Mouse (Mus musculus) bone marrow macrophage, adult 2 months (primary cell): ENCODE measurements around the gene Itfg2.

Experiments used
- CTCF ChIP-seq: IDR thresholded peaks from 2 replicates; pipeline ENCODE4 v1.5.1; 2012; ENCODE audit warnings: low read depth, mild to moderate bottlenecking, low read length, moderate library complexity
- POLR2A ChIP-seq: IDR thresholded peaks from 2 replicates; pipeline ENCODE4 v1.6.1; 2012; ENCODE audit warnings: mild to moderate bottlenecking, low read depth, low read length, borderline replicate concordance

- no peak for TF ChIP-seq POLR2A
- TF ChIP-seq CTCF: no peak
Observed at GRCm38 (mm10) chr6:128438871-128439341, 14.2 kb upstream of the Itfg2 start.
